Mouse (Mus musculus): ENCODE measurements at regions not wholly inside any gene's neighbourhood (a gene's known extent, or its start where the extent isn't known, plus 50 kb on each side); places are given as distances from the start of the nearest gene placed in this dataset.

DNA sequence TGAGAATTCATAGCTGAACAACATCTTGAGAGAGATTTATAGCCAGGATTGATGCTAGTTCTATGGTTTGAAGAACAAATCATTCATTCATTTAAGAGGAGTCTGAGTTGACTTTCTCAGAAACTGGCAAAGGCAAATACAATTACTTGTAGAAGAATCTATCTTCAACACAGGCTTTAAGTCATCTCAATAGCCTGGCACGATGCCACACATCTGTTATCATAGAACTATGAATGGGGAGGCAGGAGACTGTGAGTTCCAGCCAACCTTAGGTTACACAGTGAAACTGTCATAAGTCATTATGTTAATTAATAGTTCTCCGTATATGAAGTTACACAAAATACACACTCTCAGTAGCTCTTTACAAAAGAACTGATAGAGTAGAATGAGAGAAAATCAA, 231.9 kb upstream of the Impg1 start:
- TF ChIP-seq POLR2A (IDR thresholded peaks at IDR 0.05; ENCODE audit: extremely low read depth, insufficient read depth, low read length) (no peak), CTCF (IDR thresholded peaks at IDR 0.05; ENCODE audit: low read depth, low read length) (no peak)

All from liver, adult 2 months (tissue).